ENCODE assay signal across 9 mouse cellular contexts in genomic region chr9:67711051-67711877, GRCm38 (mm10). TPM values are rescaled to one million over a fixed set of nuclear protein-coding genes. Genes with fewer than 3 reads are reported as not detected.
DNase-seq lines count a peak whose midpoint lies in the region; ATAC-seq and TF ChIP-seq lines count a peak whose summit lies in the region.
"Had no signal": no experiment of that assay in that cellular context is flagged by ENCODE, and none has a peak within 500 bp of the region (broad histone marks: within the 10 kb centered on the region; RNA-seq: fewer than 3 reads in every experiment).

No protein-coding gene starts in this region.

- no peaks in the 10 kb centered on the region for H3K27me3 ChIP-seq in liver, embryonic 12.5 days (replicated peaks)
- H3K27me3 ChIP-seq in hindbrain, postnatal 0 days (ENCODE audit: insufficient read depth, low read length): no peaks in the 10 kb centered on the region
- H3K27me3 ChIP-seq in stomach, postnatal 0 days (ENCODE audit: control insufficient read depth, insufficient read depth, low read length): no peaks in the 10 kb centered on the region
- H3K27me3 ChIP-seq: embryonic facial prominence, embryonic 15.5 days had no signal

- DNase-seq in liver: peak; percentile 64
- DNase-seq in adrenal gland, postnatal 36 days: peak; percentile 74 to 77
- DNase-seq in hindbrain, postnatal 0 days (ENCODE audit: low spot score): peak; percentile 76
- DNase-seq in layer of hippocampus, postnatal 36 days: peak; percentile 56 to 80
- DNase-seq in stomach, postnatal 0 days (ENCODE audit: low spot score): peak; percentile 80

- no peak for TF ChIP-seq EP300 in stomach, postnatal 0 days (optimal IDR thresholded peaks at IDR 0.05)

- no peak for ATAC-seq in liver, embryonic 12.5 days
- ATAC-seq in erythroblast, adult 5-6 weeks (replicated peaks; ENCODE audit: low FRiP score, poor library complexity, severe bottlenecking): peak; percentile 64
- peak; percentile 43; the same call in 1 of the 2 replicates for ATAC-seq in hindbrain, postnatal 0 days
- ATAC-seq in megakaryocyte progenitor cell, adult 5-6 weeks (replicated peaks; ENCODE audit: poor library complexity): peak; percentile 65
- peak; percentile 70 for ATAC-seq in stomach, postnatal 0 days (ENCODE audit: low FRiP score, low TSS enrichment)

- no peak overlapping the region for H3K27ac ChIP-seq in liver, embryonic 12.5 days
- no peak overlapping the region for H3K27ac ChIP-seq in hindbrain, postnatal 0 days
- H3K27ac ChIP-seq in stomach, postnatal 0 days (replicated peaks): no peak overlapping the region
- H3K27ac ChIP-seq: embryonic facial prominence, embryonic 15.5 days had no signal

- no peak overlapping the region for H3K9ac ChIP-seq in liver, embryonic 12.5 days
- no peak overlapping the region for H3K9ac ChIP-seq in hindbrain, postnatal 0 days (replicated peaks; ENCODE audit: low read length)
- H3K9ac ChIP-seq in stomach, postnatal 0 days (ENCODE audit: low read length): no peak overlapping the region
- H3K9ac ChIP-seq: embryonic facial prominence, embryonic 15.5 days had no signal

- TF ChIP-seq CTCF in hindbrain, postnatal 0 days (IDR thresholded peaks at IDR 0.05; ENCODE audit: low read depth): peak; percentile 89
- TF ChIP-seq CTCF in stomach, postnatal 0 days (IDR thresholded peaks at IDR 0.05; ENCODE audit: low read depth): peak; percentile 97

- 35% methylated on average over 15 of the region's 15 CpGs for WGBS in liver, embryonic 12.5 days (ENCODE audit: insufficient replicate concordance)
- 41% methylated on average over 15 of the region's 15 CpGs for WGBS in hindbrain, postnatal 0 days
- 35% methylated on average over 15 of the region's 15 CpGs for WGBS in stomach, postnatal 0 days

- H3K4me3 ChIP-seq in liver, embryonic 12.5 days: no peak overlapping the region
- H3K4me3 ChIP-seq in hindbrain, postnatal 0 days (ENCODE audit: low read length): no peak overlapping the region
- H3K4me3 ChIP-seq in stomach, postnatal 0 days (ENCODE audit: low read depth, low read length): no peak overlapping the region
- H3K4me3 ChIP-seq: embryonic facial prominence, embryonic 15.5 days had no signal

- no peaks in the 10 kb centered on the region for H3K9me3 ChIP-seq in liver, embryonic 12.5 days (replicated peaks)
- H3K9me3 ChIP-seq in hindbrain, postnatal 0 days (ENCODE audit: low read length): no peaks in the 10 kb centered on the region
- no peaks in the 10 kb centered on the region for H3K9me3 ChIP-seq in stomach, postnatal 0 days (ENCODE audit: control insufficient read depth, low read length)
- H3K9me3 ChIP-seq: embryonic facial prominence, embryonic 15.5 days had no signal

- no peak overlapping the region for H3K4me2 ChIP-seq in liver, embryonic 12.5 days
- H3K4me2 ChIP-seq in hindbrain, postnatal 0 days (ENCODE audit: low read depth, low read length): no peak overlapping the region
- H3K4me2 ChIP-seq in stomach, postnatal 0 days (replicated peaks; ENCODE audit: low read depth): no peak overlapping the region
- H3K4me2 ChIP-seq: embryonic facial prominence, embryonic 15.5 days had no signal

- H3K4me1 ChIP-seq in liver, embryonic 12.5 days: no peaks in the 10 kb centered on the region
- no peaks in the 10 kb centered on the region for H3K4me1 ChIP-seq in hindbrain, postnatal 0 days (ENCODE audit: insufficient read depth, low read length)
- H3K4me1 ChIP-seq in stomach, postnatal 0 days (replicated peaks; ENCODE audit: control insufficient read depth, insufficient read depth): no peaks in the 10 kb centered on the region
- H3K4me1 ChIP-seq: embryonic facial prominence, embryonic 15.5 days had no signal

- H3K36me3 ChIP-seq in liver, embryonic 12.5 days: no peaks in the 10 kb centered on the region
- H3K36me3 ChIP-seq in hindbrain, postnatal 0 days (ENCODE audit: insufficient read depth, low read length): no peaks in the 10 kb centered on the region
- no peaks in the 10 kb centered on the region for H3K36me3 ChIP-seq in stomach, postnatal 0 days (ENCODE audit: control insufficient read depth, insufficient read depth, low read length)
- H3K36me3 ChIP-seq: embryonic facial prominence, embryonic 15.5 days had no signal

RNA-seq across cellular contexts. Expression of gene C2cd4b, which starts 48.0 kb away (rescaled TPM):
- 0.12 TPM in 1 of 2 replicates, not detected in the other for polyA plus RNA-seq in liver, embryonic 12.5 days (2016; fragmentation: Nextera tagmentation; extraction: Ambion mirVana)
- 1 to 10 TPM; 1.1 to 2.0 TPM for total RNA-seq in adrenal gland, postnatal 36 days (2021)
- not detected in 2 replicates for total RNA-seq in erythroblast, adult 5-6 weeks (2015; ENCODE audit: low replicate concordance)
- not detected in 2 replicates for total RNA-seq in erythroblast, adult 5-6 weeks (2017; ENCODE audit: low replicate concordance)
- 2.1 and 2.5 TPM in 2 replicates for total RNA-seq in hindbrain, postnatal 0 days (2014; rRNA removed)
- 3.2 and 4.0 TPM in 2 replicates for polyA plus RNA-seq in hindbrain, postnatal 0 days (2015; fragmentation: Nextera tagmentation; extraction: Ambion mirVana)
- total RNA-seq in layer of hippocampus, postnatal 36 days (2021): 1 to 10 TPM; 5.5 to 8.1 TPM
- not detected in 2 replicates for total RNA-seq in megakaryocyte progenitor cell, adult 5-6 weeks (2015)
- not detected in 2 replicates for total RNA-seq in megakaryocyte progenitor cell, adult 5-6 weeks (2017)
- 2.9 and 3.8 TPM in 2 replicates for polyA plus RNA-seq in stomach, postnatal 0 days (2015; fragmentation: Nextera tagmentation; extraction: Ambion mirVana)
